Mouse (Mus musculus): ENCODE results near the gene Styk1. TPM values are rescaled to one million over a fixed set of nuclear protein-coding genes. Genes with fewer than 3 reads are reported as not detected.

Gene Styk1
- total RNA-seq, 1 experiment, result 1.4 TPM

- Histone ChIP-seq H3K9ac (ENCODE audit: insufficient read depth, low read depth, low read length, poor library complexity, severe bottlenecking) (no peak overlapping the region), H3K9me3 (ENCODE audit: control insufficient read depth, insufficient read depth, low read depth, low read length) (no peaks in the 10 kb centered on the region), H3K4me1 (ENCODE audit: control insufficient read depth in 2 of 2, insufficient read depth in 2 of 2, low read length in 2 of 2, poor library complexity in 1 of 2) (no peaks in the 10 kb centered on the region), H3K36me3 (ENCODE audit: control insufficient read depth, insufficient read depth, low read length, poor library complexity, severe bottlenecking) (no peaks in the 10 kb centered on the region), H3K4me3 (ENCODE audit: insufficient read depth in 1 of 2, low read depth in 1 of 2, low read length in 2 of 2, poor library complexity in 1 of 2, severe bottlenecking in 1 of 2) (no peak overlapping the region), H3K27ac (ENCODE audit: insufficient read depth, low read depth, low read length, poor library complexity, severe bottlenecking) (no peak overlapping the region)
- TF ChIP-seq ZNF384 (IDR thresholded peaks at IDR 0.05; ENCODE audit: low read depth, low read length) (no peak), MAFK (IDR thresholded peaks at IDR 0.05; ENCODE audit: insufficient read depth, low read depth, low read length) (no peak), HCFC1 (IDR thresholded peaks at IDR 0.05; ENCODE audit: borderline replicate concordance, insufficient read depth, low read length) (no peak), CHD2 (IDR thresholded peaks at IDR 0.05; ENCODE audit: low read depth, low read length) (no peak), ZC3H11A (IDR thresholded peaks at IDR 0.05; ENCODE audit: borderline replicate concordance, low read depth, low read length) (no peak)
- DNase-seq (ENCODE audit: low read depth, low spot score), result no peak
- in situ Hi-C loops (cut with MboI; ENCODE audit: low sequenced_read_pairs in 2 of 2, unreplicated experiment in 2 of 2), result no loop called here
These were observed 76.7 kb downstream of the Styk1 start for GRCm38 (mm10) chr6:131276659-131277058.

- H3K36me3 ChIP-seq (ENCODE audit: control insufficient read depth, insufficient read depth, low read length, poor library complexity, severe bottlenecking), result no peaks in the 10 kb centered on the region
- TF ChIP-seq HCFC1 (IDR thresholded peaks at IDR 0.05; ENCODE audit: borderline replicate concordance, insufficient read depth, low read length) (no peak), CHD2 (IDR thresholded peaks at IDR 0.05; ENCODE audit: low read depth, low read length) (no peak), ZC3H11A (IDR thresholded peaks at IDR 0.05; ENCODE audit: borderline replicate concordance, low read depth, low read length) (no peak), MAFK (IDR thresholded peaks at IDR 0.05; ENCODE audit: insufficient read depth, low read depth, low read length) (no peak), ZNF384 (IDR thresholded peaks at IDR 0.05; ENCODE audit: low read depth, low read length) (no peak)
- no peak overlapping the region for H3K9ac ChIP-seq (ENCODE audit: insufficient read depth, low read depth, low read length, poor library complexity, severe bottlenecking)
- no peaks in the 10 kb centered on the region for H3K4me1 ChIP-seq (ENCODE audit: control insufficient read depth in 2 of 2, insufficient read depth in 2 of 2, low read length in 2 of 2, poor library complexity in 1 of 2)
- no peak overlapping the region for H3K4me3 ChIP-seq (ENCODE audit: insufficient read depth in 1 of 2, low read depth in 1 of 2, low read length in 2 of 2, poor library complexity in 1 of 2, severe bottlenecking in 1 of 2)
- in situ Hi-C loops (cut with MboI; ENCODE audit: low sequenced_read_pairs in 2 of 2, unreplicated experiment in 2 of 2), result no loop called here
- no peaks in the 10 kb centered on the region for H3K9me3 ChIP-seq (ENCODE audit: control insufficient read depth, insufficient read depth, low read depth, low read length)
- no peak for DNase-seq (ENCODE audit: low read depth, low spot score)
- no peak overlapping the region for H3K27ac ChIP-seq (ENCODE audit: insufficient read depth, low read depth, low read length, poor library complexity, severe bottlenecking)
These were observed 81.1 kb downstream of the Styk1 start for GRCm38 (mm10) chr6:131272311-131272710.

DNA sequence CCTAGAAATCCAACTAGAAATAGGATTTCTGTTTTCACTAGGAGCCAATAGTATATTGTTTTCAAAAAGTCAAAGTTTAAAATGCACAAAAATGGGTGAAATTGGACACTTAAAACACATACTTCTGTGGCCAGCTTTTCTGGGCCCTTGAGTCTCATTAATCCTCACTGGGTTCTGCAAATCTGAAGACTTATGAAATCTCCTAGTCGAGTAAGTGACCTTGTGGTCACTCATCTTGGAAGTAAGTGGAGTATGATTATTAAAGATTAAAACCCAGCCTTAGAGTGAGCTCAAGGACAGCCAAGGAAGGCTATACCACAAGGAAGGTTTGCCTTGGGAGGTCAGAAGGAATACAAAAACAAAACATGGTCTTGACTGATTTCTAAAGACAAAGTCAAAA, 83.1 kb downstream of the Styk1 start:
- Histone ChIP-seq H3K4me3 (ENCODE audit: insufficient read depth in 1 of 2, low read depth in 1 of 2, low read length in 2 of 2, poor library complexity in 1 of 2, severe bottlenecking in 1 of 2) (no peak overlapping the region), H3K9me3 (ENCODE audit: control insufficient read depth, insufficient read depth, low read depth, low read length) (no peaks in the 10 kb centered on the region)
- in situ Hi-C loops (cut with MboI; ENCODE audit: low sequenced_read_pairs in 2 of 2, unreplicated experiment in 2 of 2), result no loop called here

DNA sequence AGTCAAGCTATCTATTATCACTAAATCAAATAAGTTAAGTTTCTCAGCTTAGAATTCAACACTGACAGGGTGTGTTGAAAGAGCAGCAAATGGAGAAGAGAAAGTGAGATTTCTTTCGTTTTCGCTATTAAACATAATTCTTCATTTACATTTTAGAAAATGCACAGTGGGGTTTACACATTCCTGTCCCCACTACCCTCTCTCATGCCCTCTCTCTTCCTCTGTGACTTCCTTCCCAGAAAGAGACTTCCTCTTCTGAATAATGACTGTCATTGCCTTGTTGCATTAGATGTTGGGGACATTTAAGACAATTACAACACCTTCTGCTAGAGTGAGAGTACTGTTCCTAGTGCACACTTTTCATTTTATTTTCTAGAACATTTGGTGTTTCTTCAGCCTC, 83.8 kb downstream of the Styk1 start:
- in situ Hi-C loops (cut with MboI; ENCODE audit: low sequenced_read_pairs in 2 of 2, unreplicated experiment in 2 of 2), result no loop called here
- Histone ChIP-seq H3K4me1 (ENCODE audit: control insufficient read depth in 2 of 2, insufficient read depth in 2 of 2, low read length in 2 of 2, poor library complexity in 1 of 2) (no peaks in the 10 kb centered on the region), H3K36me3 (ENCODE audit: control insufficient read depth, insufficient read depth, low read length, poor library complexity, severe bottlenecking) (no peaks in the 10 kb centered on the region), H3K9ac (ENCODE audit: insufficient read depth, low read depth, low read length, poor library complexity, severe bottlenecking) (no peak overlapping the region), H3K9me3 (ENCODE audit: control insufficient read depth, insufficient read depth, low read depth, low read length) (no peaks in the 10 kb centered on the region), H3K27ac (ENCODE audit: insufficient read depth, low read depth, low read length, poor library complexity, severe bottlenecking) (no peak overlapping the region), H3K4me3 (ENCODE audit: insufficient read depth in 1 of 2, low read depth in 1 of 2, low read length in 2 of 2, poor library complexity in 1 of 2, severe bottlenecking in 1 of 2) (no peak overlapping the region)
- no peak for DNase-seq (ENCODE audit: low read depth, low spot score)
- TF ChIP-seq HCFC1 (IDR thresholded peaks at IDR 0.05; ENCODE audit: borderline replicate concordance, insufficient read depth, low read length), result no peak
- TF ChIP-seq CHD2 (IDR thresholded peaks at IDR 0.05; ENCODE audit: low read depth, low read length), result no peak
- TF ChIP-seq ZNF384 (IDR thresholded peaks at IDR 0.05; ENCODE audit: low read depth, low read length), result no peak
- no peak for TF ChIP-seq ZC3H11A (IDR thresholded peaks at IDR 0.05; ENCODE audit: borderline replicate concordance, low read depth, low read length)
- TF ChIP-seq MAFK (IDR thresholded peaks at IDR 0.05; ENCODE audit: insufficient read depth, low read depth, low read length), result no peak

More for the DNA sequence above, 83.1 kb downstream of the Styk1 start:
- no peak for TF ChIP-seq ZNF384 (IDR thresholded peaks at IDR 0.05; ENCODE audit: low read depth, low read length)
- TF ChIP-seq HCFC1 (IDR thresholded peaks at IDR 0.05; ENCODE audit: borderline replicate concordance, insufficient read depth, low read length), result no peak
- TF ChIP-seq ZC3H11A (IDR thresholded peaks at IDR 0.05; ENCODE audit: borderline replicate concordance, low read depth, low read length), result no peak
- TF ChIP-seq MAFK (IDR thresholded peaks at IDR 0.05; ENCODE audit: insufficient read depth, low read depth, low read length), result no peak
- TF ChIP-seq CHD2 (IDR thresholded peaks at IDR 0.05; ENCODE audit: low read depth, low read length), result no peak
- no peak for DNase-seq (ENCODE audit: low read depth, low spot score)
- Histone ChIP-seq H3K36me3 (ENCODE audit: control insufficient read depth, insufficient read depth, low read length, poor library complexity, severe bottlenecking) (no peaks in the 10 kb centered on the region), H3K9ac (ENCODE audit: insufficient read depth, low read depth, low read length, poor library complexity, severe bottlenecking) (no peak overlapping the region), H3K27ac (ENCODE audit: insufficient read depth, low read depth, low read length, poor library complexity, severe bottlenecking) (no peak overlapping the region), H3K4me1 (ENCODE audit: control insufficient read depth in 2 of 2, insufficient read depth in 2 of 2, low read length in 2 of 2, poor library complexity in 1 of 2) (no peaks in the 10 kb centered on the region)

- Histone ChIP-seq H3K9ac (ENCODE audit: insufficient read depth, low read depth, low read length, poor library complexity, severe bottlenecking) (no peak overlapping the region), H3K9me3 (ENCODE audit: control insufficient read depth, insufficient read depth, low read depth, low read length) (no peaks in the 10 kb centered on the region), H3K4me1 (ENCODE audit: control insufficient read depth in 2 of 2, insufficient read depth in 2 of 2, low read length in 2 of 2, poor library complexity in 1 of 2) (no peaks in the 10 kb centered on the region), H3K36me3 (ENCODE audit: control insufficient read depth, insufficient read depth, low read length, poor library complexity, severe bottlenecking) (no peaks in the 10 kb centered on the region), H3K27ac (ENCODE audit: insufficient read depth, low read depth, low read length, poor library complexity, severe bottlenecking) (no peak overlapping the region), H3K4me3 (ENCODE audit: insufficient read depth in 1 of 2, low read depth in 1 of 2, low read length in 2 of 2, poor library complexity in 1 of 2, severe bottlenecking in 1 of 2) (no peak overlapping the region)
- DNase-seq (ENCODE audit: low read depth, low spot score), result no peak
- TF ChIP-seq ZC3H11A (IDR thresholded peaks at IDR 0.05; ENCODE audit: borderline replicate concordance, low read depth, low read length) (no peak), MAFK (IDR thresholded peaks at IDR 0.05; ENCODE audit: insufficient read depth, low read depth, low read length) (no peak)
- in situ Hi-C loops (cut with MboI; ENCODE audit: low sequenced_read_pairs in 2 of 2, unreplicated experiment in 2 of 2), result no loop called here
These were observed 89.2 kb downstream of the Styk1 start for GRCm38 (mm10) chr6:131264175-131264574.
